Mouse (Mus musculus): ENCODE results near the gene Plxna2. TPM values are rescaled to one million over a fixed set of nuclear protein-coding genes. Genes with fewer than 3 reads are reported as not detected.

Gene Plxna2
- polyA plus RNA-seq, 1 experiment from 2014 or later: 72.1 TPM

- Histone ChIP-seq H3K4me1 (0 out of 2 replicates have a peak, but pooled peaks cover 3% of the 10 kb centered on the region), H3K9ac (replicated peaks) (no peak overlapping the region), H3K27ac (replicated peaks) (no peak overlapping the region), H3K36me3 (peaks cover 79% of the 10 kb centered on the region), H3K27me3 (no peaks in the 10 kb centered on the region), H3K4me2 (replicated peaks) (no peak overlapping the region), H3K9me3 (no peaks in the 10 kb centered on the region), H3K4me3 (no peak overlapping the region)
- no peak for ATAC-seq (replicated peaks)
- 34% methylated on average over 3 of the region's 3 CpGs for WGBS
Observed at GRCm38 (mm10) chr1:194782325-194782724, 164.3 kb downstream of the Plxna2 start.

GRCm38 (mm10) chr1:194787626-194788025 lies 169.6 kb downstream of the Plxna2 start:
- H3K4me3 ChIP-seq: no peak overlapping the region
- no peaks in the 10 kb centered on the region for H3K9me3 ChIP-seq
- H3K27ac ChIP-seq (replicated peaks): no peak overlapping the region
- H3K9ac ChIP-seq (replicated peaks): no peak overlapping the region
- no peaks in the 10 kb centered on the region for H3K27me3 ChIP-seq
- H3K4me2 ChIP-seq (replicated peaks): no peak overlapping the region
- H3K36me3 ChIP-seq: peaks cover 87% of the 10 kb centered on the region
- no peak for ATAC-seq (replicated peaks)
- WGBS: 86% methylated on average over 2 of the region's 2 CpGs
- no peaks in the 10 kb centered on the region for H3K4me1 ChIP-seq

- Histone ChIP-seq H3K4me2 (replicated peaks) (no peak overlapping the region), H3K27me3 (no peaks in the 10 kb centered on the region), H3K27ac (replicated peaks) (no peak overlapping the region), H3K9ac (replicated peaks) (no peak overlapping the region), H3K4me3 (no peak overlapping the region), H3K36me3 (peaks cover 99% of the 10 kb centered on the region), H3K9me3 (no peaks in the 10 kb centered on the region), H3K4me1 (no peaks in the 10 kb centered on the region)
- no peak for ATAC-seq (replicated peaks)
- WGBS: 71% methylated on average over 8 of the region's 8 CpGs
Observed at GRCm38 (mm10) chr1:194793226-194793924, 175.4 kb downstream of the Plxna2 start.

- Histone ChIP-seq H3K27me3 (no peaks in the 10 kb centered on the region), H3K27ac (replicated peaks) (no peak overlapping the region), H3K4me1 (no peaks in the 10 kb centered on the region), H3K9ac (replicated peaks) (no peak overlapping the region), H3K9me3 (no peaks in the 10 kb centered on the region), H3K4me2 (replicated peaks) (no peak overlapping the region), H3K4me3 (no peak overlapping the region), H3K36me3 (peaks cover 99% of the 10 kb centered on the region)
- no peak for ATAC-seq (replicated peaks)
- WGBS: 84% methylated on average over 3 of the region's 3 CpGs
Observed at GRCm38 (mm10) chr1:194795316-194795715, 177.3 kb downstream of the Plxna2 start.

GRCm38 (mm10) chr1:194797843-194798242 lies 179.8 kb downstream of the Plxna2 start:
- peaks cover 99% of the 10 kb centered on the region for H3K36me3 ChIP-seq

GRCm38 (mm10) chr1:194798511-194798910 lies 180.5 kb downstream of the Plxna2 start:
- no peaks in the 10 kb centered on the region for H3K9me3 ChIP-seq
- H3K27ac ChIP-seq (replicated peaks): 0 out of 2 replicates have a peak overlapping the region, but pooled peaks have one; percentile 8
- H3K36me3 ChIP-seq: peaks cover 99% of the 10 kb centered on the region
- H3K4me3 ChIP-seq: no peak overlapping the region
- H3K27me3 ChIP-seq: no peaks in the 10 kb centered on the region
- no peak for ATAC-seq (replicated peaks)
- H3K4me1 ChIP-seq: no peaks in the 10 kb centered on the region
- no peak overlapping the region for H3K9ac ChIP-seq (replicated peaks)
- H3K4me2 ChIP-seq (replicated peaks): no peak overlapping the region

More at GRCm38 (mm10) chr1:194797843-194798242, 179.8 kb downstream of the Plxna2 start:
- no peak for ATAC-seq (replicated peaks)
- 100% methylated on average over 1 of the region's 1 CpGs for WGBS
- no peak overlapping the region for H3K4me3 ChIP-seq
- no peaks in the 10 kb centered on the region for H3K9me3 ChIP-seq
- no peak overlapping the region for H3K27ac ChIP-seq (replicated peaks)
- H3K4me2 ChIP-seq (replicated peaks): no peak overlapping the region
- no peaks in the 10 kb centered on the region for H3K4me1 ChIP-seq
- no peak overlapping the region for H3K9ac ChIP-seq (replicated peaks)
- no peaks in the 10 kb centered on the region for H3K27me3 ChIP-seq

- Histone ChIP-seq H3K4me3 (no peak overlapping the region), H3K27ac (replicated peaks) (no peak overlapping the region), H3K4me2 (replicated peaks) (no peak overlapping the region), H3K36me3 (peaks cover 93% of the 10 kb centered on the region), H3K9me3 (no peaks in the 10 kb centered on the region), H3K4me1 (no peaks in the 10 kb centered on the region), H3K27me3 (no peaks in the 10 kb centered on the region), H3K9ac (replicated peaks) (no peak overlapping the region)
- ATAC-seq (replicated peaks): no peak
Observed at GRCm38 (mm10) chr1:194808261-194808660, 190.2 kb downstream of the Plxna2 start.

GRCm38 (mm10) chr1:194808681-194809080 lies 190.7 kb downstream of the Plxna2 start:
- Histone ChIP-seq H3K36me3 (peaks cover 93% of the 10 kb centered on the region), H3K27ac (replicated peaks) (no peak overlapping the region), H3K9ac (replicated peaks) (no peak overlapping the region), H3K27me3 (no peaks in the 10 kb centered on the region), H3K4me1 (no peaks in the 10 kb centered on the region), H3K4me3 (no peak overlapping the region), H3K4me2 (replicated peaks) (no peak overlapping the region), H3K9me3 (no peaks in the 10 kb centered on the region)
- ATAC-seq (replicated peaks): no peak

GRCm38 (mm10) chr1:194809600-194809999 lies 191.6 kb downstream of the Plxna2 start:
- Histone ChIP-seq H3K27me3 (no peaks in the 10 kb centered on the region), H3K9me3 (no peaks in the 10 kb centered on the region), H3K36me3 (peaks cover 97% of the 10 kb centered on the region), H3K27ac (replicated peaks) (no peak overlapping the region), H3K4me2 (replicated peaks) (no peak overlapping the region), H3K9ac (replicated peaks) (no peak overlapping the region), H3K4me1 (no peaks in the 10 kb centered on the region), H3K4me3 (no peak overlapping the region)
- no peak for ATAC-seq (replicated peaks)

GRCm38 (mm10) chr1:194814187-194814586 lies 196.2 kb downstream of the Plxna2 start:
- Histone ChIP-seq H3K4me3 (no peak overlapping the region), H3K36me3 (peaks cover 69% of the 10 kb centered on the region), H3K4me2 (replicated peaks) (no peak overlapping the region), H3K27ac (replicated peaks) (no peak overlapping the region), H3K9ac (replicated peaks) (no peak overlapping the region), H3K9me3 (no peaks in the 10 kb centered on the region), H3K27me3 (no peaks in the 10 kb centered on the region), H3K4me1 (peaks cover 7% of the 10 kb centered on the region)
- 85% methylated on average over 5 of the region's 5 CpGs for WGBS
- ATAC-seq (replicated peaks): no peak

GRCm38 (mm10) chr1:194815547-194815946 lies 197.5 kb downstream of the Plxna2 start:
- 26% methylated on average over 1 of the region's 1 CpGs for WGBS
- H3K36me3 ChIP-seq: peaks cover 56% of the 10 kb centered on the region

GRCm38 (mm10) chr1:194816913-194817312 lies 198.9 kb downstream of the Plxna2 start:
- no peak overlapping the region for H3K4me3 ChIP-seq
- no peaks in the 10 kb centered on the region for H3K9me3 ChIP-seq
- H3K27me3 ChIP-seq: no peaks in the 10 kb centered on the region
- 23% methylated on average over 2 of the region's 2 CpGs for WGBS
- peaks cover 42% of the 10 kb centered on the region for H3K36me3 ChIP-seq
- H3K9ac ChIP-seq (replicated peaks): no peak overlapping the region
- peaks cover 7% of the 10 kb centered on the region for H3K4me1 ChIP-seq
- peak overlapping the region; percentile 4; the same call in 1 of the 2 replicates for H3K27ac ChIP-seq (replicated peaks)
- no peak overlapping the region for H3K4me2 ChIP-seq (replicated peaks)
- ATAC-seq (replicated peaks): peak; percentile 87

More at GRCm38 (mm10) chr1:194815547-194815946, 197.5 kb downstream of the Plxna2 start:
- H3K4me2 ChIP-seq (replicated peaks): no peak overlapping the region
- H3K4me3 ChIP-seq: no peak overlapping the region
- no peak overlapping the region for H3K9ac ChIP-seq (replicated peaks)
- no peaks in the 10 kb centered on the region for H3K27me3 ChIP-seq
- ATAC-seq (replicated peaks): no peak
- peak overlapping the region; percentile 43 for H3K27ac ChIP-seq (replicated peaks)
- no peaks in the 10 kb centered on the region for H3K9me3 ChIP-seq
- peaks cover 7% of the 10 kb centered on the region for H3K4me1 ChIP-seq

- Histone ChIP-seq H3K27ac (replicated peaks) (no peak overlapping the region), H3K36me3 (0 out of 2 replicates have a peak, but pooled peaks cover 3% of the 10 kb centered on the region), H3K4me1 (no peaks in the 10 kb centered on the region), H3K9me3 (no peaks in the 10 kb centered on the region), H3K4me3 (no peak overlapping the region), H3K4me2 (replicated peaks) (no peak overlapping the region), H3K9ac (replicated peaks) (no peak overlapping the region), H3K27me3 (no peaks in the 10 kb centered on the region)
- 88% methylated on average over 4 of the region's 4 CpGs for WGBS
- ATAC-seq (replicated peaks): no peak
Observed at GRCm38 (mm10) chr1:194820953-194821352, 202.9 kb downstream of the Plxna2 start.
